Mouse (Mus musculus): ENCODE results near the gene Sema6d.

DNA sequence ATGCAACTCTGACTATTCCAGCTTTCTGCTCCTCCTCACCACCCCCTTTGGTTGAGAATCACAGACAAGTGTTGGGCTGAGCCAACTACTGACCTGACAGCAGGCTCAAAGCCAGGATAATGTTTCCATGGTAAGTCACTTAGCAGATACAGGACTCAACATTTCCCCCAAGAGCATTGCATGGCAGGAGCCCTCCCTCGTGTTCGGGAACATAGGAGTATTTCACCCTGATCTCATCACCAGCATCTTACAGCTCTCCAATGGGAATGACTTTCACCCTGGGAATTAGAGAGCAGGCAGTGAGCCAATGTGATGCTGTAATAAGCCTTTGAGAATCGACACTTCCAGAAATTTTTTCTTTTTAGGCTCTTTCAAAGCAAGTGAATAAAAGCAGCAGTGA lies 432.7 kb downstream of the Sema6d start:
- TF ChIP-seq CTCF (IDR thresholded peaks at IDR 0.05; ENCODE audit: borderline replicate concordance, insufficient read depth, low read length) = no peak
- no peak for TF ChIP-seq POLR2A (IDR thresholded peaks at IDR 0.05; ENCODE audit: low read depth, low read length)
